Mouse (Mus musculus): ENCODE measurements at regions not wholly inside any gene's neighbourhood (a gene's known extent, or its start where the extent isn't known, plus 50 kb on each side); places are given as distances from the start of the nearest gene placed in this dataset.

DNA sequence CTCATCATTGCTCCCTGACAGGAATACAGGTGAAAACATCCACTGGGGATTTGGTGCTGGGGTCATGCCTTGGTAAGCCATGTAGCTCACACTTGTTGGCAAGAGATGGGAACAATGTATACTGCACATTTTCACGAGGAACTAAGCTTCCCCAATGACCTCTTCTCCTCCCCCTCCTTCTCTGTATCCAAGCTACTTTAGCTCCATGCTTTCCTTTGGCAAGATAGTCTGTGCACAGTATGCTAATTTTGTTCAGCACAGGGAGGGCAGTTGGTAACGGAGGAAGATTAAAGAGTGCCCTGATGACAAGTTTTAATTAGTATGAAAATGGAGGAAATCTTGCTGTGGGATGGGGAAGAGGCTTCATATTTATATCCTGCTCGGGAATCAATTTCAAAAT is 160.9 kb upstream of the Serpine2 start:
- no peaks in the 10 kb centered on the region for H3K4me1 ChIP-seq (ENCODE audit: control insufficient read depth in 1 of 2, insufficient read depth in 2 of 2, low read length in 2 of 2)
- no peak overlapping the region for H3K4me3 ChIP-seq (ENCODE audit: control insufficient read depth in 1 of 2, insufficient read depth in 1 of 2, low read depth in 2 of 2, low read length in 2 of 2)
- no peak overlapping the region for H3K27ac ChIP-seq (ENCODE audit: control insufficient read depth, low read depth, low read length)
- DNase-seq (ENCODE audit: low read depth, low spot score) = no peak
- H3K9me3 ChIP-seq (replicated peaks; ENCODE audit: insufficient read depth, low read length) = no peaks in the 10 kb centered on the region
- no peak overlapping the region for H3K9ac ChIP-seq (ENCODE audit: control insufficient read depth, low read depth, low read length, poor library complexity, severe bottlenecking)
- no peaks in the 10 kb centered on the region for H3K79me2 ChIP-seq (ENCODE audit: control insufficient read depth, insufficient read depth, low read length, poor library complexity)
- no peaks in the 10 kb centered on the region for H3K27me3 ChIP-seq (ENCODE audit: control insufficient read depth in 1 of 2, insufficient read depth in 2 of 2, low read length in 2 of 2)
- no peaks in the 10 kb centered on the region for H3K36me3 ChIP-seq (ENCODE audit: control insufficient read depth in 1 of 2, insufficient read depth in 2 of 2, low read length in 2 of 2)
- TF ChIP-seq MXI1 (IDR thresholded peaks at IDR 0.05; ENCODE audit: low read depth, low read length) = no peak
- TF ChIP-seq NELFE (IDR thresholded peaks at IDR 0.05; ENCODE audit: low read depth, low read length) = no peak
- no peak for TF ChIP-seq UBTF (IDR thresholded peaks at IDR 0.05; ENCODE audit: borderline replicate concordance, insufficient read depth, low read depth, low read length)
- TF ChIP-seq ZKSCAN1 (IDR thresholded peaks at IDR 0.05; ENCODE audit: low read depth, low read length) = no peak
- no peak for TF ChIP-seq CHD2 (IDR thresholded peaks at IDR 0.05; ENCODE audit: low read length)
- no peak for TF ChIP-seq ZC3H11A (IDR thresholded peaks at IDR 0.05; ENCODE audit: low read depth, low read length)
- TF ChIP-seq RAD21 (IDR thresholded peaks at IDR 0.05; ENCODE audit: low read depth, low read length) = no peak
- no peak for TF ChIP-seq MAX (IDR thresholded peaks at IDR 0.05; ENCODE audit: low read length)
- no peak for TF ChIP-seq NRF1 (IDR thresholded peaks at IDR 0.05; ENCODE audit: insufficient read depth, low read depth, low read length, poor library complexity, severe bottlenecking)
- no peak for TF ChIP-seq ETS1 (IDR thresholded peaks at IDR 0.05; ENCODE audit: low read depth, low read length)
- TF ChIP-seq SIN3A (IDR thresholded peaks at IDR 0.05; ENCODE audit: low read length) = no peak
- TF ChIP-seq ZNF384 (IDR thresholded peaks at IDR 0.05; ENCODE audit: low read depth, low read length) = no peak
- no peak for TF ChIP-seq GATA1 (IDR thresholded peaks at IDR 0.05; ENCODE audit: low read depth, low read length)

DNA sequence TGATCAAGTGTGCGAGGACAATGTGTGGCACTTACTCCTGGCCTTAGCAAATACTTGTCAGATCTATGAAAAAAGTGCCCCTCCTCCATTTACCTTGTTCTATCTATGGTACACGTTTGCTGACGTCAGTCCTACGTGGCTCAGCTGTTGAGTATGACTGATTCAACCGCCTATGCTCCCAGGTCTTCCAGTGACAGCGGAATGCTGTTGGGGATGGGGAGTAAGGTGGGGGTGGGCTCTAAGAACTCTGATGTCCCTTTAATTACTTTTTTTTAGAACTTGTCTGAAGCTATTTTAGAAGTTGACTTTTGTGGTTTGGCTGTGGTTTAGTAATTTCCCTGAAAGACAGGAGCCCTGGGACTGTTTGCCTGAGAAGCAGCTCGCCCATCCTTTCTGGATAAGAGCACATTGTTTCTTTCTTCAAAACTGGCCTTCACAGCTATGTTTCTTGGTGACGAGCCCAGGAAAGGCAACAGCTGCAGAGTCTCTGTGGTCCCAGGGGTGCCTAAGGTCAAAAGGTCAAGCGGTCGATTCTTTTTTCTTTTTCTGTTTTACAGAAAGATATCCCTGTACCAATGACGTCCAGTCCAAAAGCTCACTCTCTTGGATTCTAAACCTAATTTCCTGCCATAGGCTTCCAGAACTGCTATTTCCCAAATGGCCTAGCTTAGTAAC is 157.5 kb upstream of the Serpine2 start:
- no peaks in the 10 kb centered on the region for H3K9me3 ChIP-seq (replicated peaks; ENCODE audit: insufficient read depth, low read length)
- H3K27me3 ChIP-seq (ENCODE audit: control insufficient read depth in 1 of 2, insufficient read depth in 2 of 2, low read length in 2 of 2) = no peaks in the 10 kb centered on the region
- H3K36me3 ChIP-seq (ENCODE audit: control insufficient read depth in 1 of 2, insufficient read depth in 2 of 2, low read length in 2 of 2) = no peaks in the 10 kb centered on the region
- no peak for DNase-seq (ENCODE audit: low read depth, low spot score)
- no peak overlapping the region for H3K27ac ChIP-seq (ENCODE audit: control insufficient read depth, low read depth, low read length)
- no peaks in the 10 kb centered on the region for H3K79me2 ChIP-seq (ENCODE audit: control insufficient read depth, insufficient read depth, low read length, poor library complexity)
- no peak for TF ChIP-seq ZMIZ1 (IDR thresholded peaks at IDR 0.05; ENCODE audit: low read depth, low read length)
- TF ChIP-seq HCFC1 (IDR thresholded peaks at IDR 0.05; ENCODE audit: low read depth, low read length) = no peak
- no peak for TF ChIP-seq GATA1 (IDR thresholded peaks at IDR 0.05; ENCODE audit: low read depth, low read length)
- no peak for TF ChIP-seq USF1 (IDR thresholded peaks at IDR 0.05; ENCODE audit: low read depth, low read length)
- no peak for TF ChIP-seq ZNF384 (IDR thresholded peaks at IDR 0.05; ENCODE audit: low read depth, low read length)
- no peak for TF ChIP-seq EP300 (IDR thresholded peaks at IDR 0.05; ENCODE audit: low read depth in 1 of 2, low read length in 2 of 2)
- TF ChIP-seq MEF2A (IDR thresholded peaks at IDR 0.05; ENCODE audit: extremely low read depth, insufficient replicate concordance, low read depth, low read length, poor library complexity, severe bottlenecking) = no peak
- TF ChIP-seq CHD1 (IDR thresholded peaks at IDR 0.05; ENCODE audit: low read depth, low read length) = no peak
- no peak for TF ChIP-seq MYC (IDR thresholded peaks at IDR 0.05; ENCODE audit: low read depth, low read length)
- no peak overlapping the region for H3K9ac ChIP-seq (ENCODE audit: control insufficient read depth, low read depth, low read length, poor library complexity, severe bottlenecking)
- no peaks in the 10 kb centered on the region for H3K4me1 ChIP-seq (ENCODE audit: control insufficient read depth in 1 of 2, insufficient read depth in 2 of 2, low read length in 2 of 2)
- no peak overlapping the region for H3K4me3 ChIP-seq (ENCODE audit: control insufficient read depth in 1 of 2, insufficient read depth in 1 of 2, low read depth in 2 of 2, low read length in 2 of 2)

All from MEL (cell line).